Mouse (Mus musculus) bone marrow macrophage, adult 2 months (primary cell): ENCODE data around the gene Btbd9.

Source experiments
- CTCF ChIP-seq: IDR thresholded peaks from 2 replicates; pipeline ENCODE4 v1.5.1; 2012; ENCODE audit warnings: low read depth, mild to moderate bottlenecking, low read length, moderate library complexity
- POLR2A ChIP-seq: IDR thresholded peaks from 2 replicates; pipeline ENCODE4 v1.6.1; 2012; ENCODE audit warnings: mild to moderate bottlenecking, low read depth, low read length, borderline replicate concordance

DNA sequence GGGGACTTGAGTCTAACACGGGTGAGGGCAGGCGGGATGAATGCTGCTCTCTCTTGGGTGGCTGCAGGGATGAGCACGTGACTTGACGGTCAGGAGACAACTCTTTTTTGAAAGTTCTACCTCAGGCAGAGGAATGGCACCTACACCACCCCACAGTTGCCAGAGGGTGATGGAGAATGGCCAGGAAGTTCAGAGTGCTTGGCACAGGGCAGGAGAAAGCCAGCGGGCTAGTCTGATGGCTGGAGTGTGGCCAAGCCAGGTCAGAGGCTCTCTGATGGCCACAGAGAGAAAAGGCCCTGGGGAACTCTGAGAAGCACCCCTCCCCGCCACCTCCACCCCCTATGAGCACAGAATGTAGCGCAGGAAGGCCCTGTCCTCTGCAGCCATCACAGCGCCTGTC is 366.0 kb downstream of the Btbd9 start:
- TF ChIP-seq CTCF (no peak), POLR2A (no peak)
